Comparison of ENCODE assay signal across 11 mouse cellular contexts in the genomic region with DNA sequence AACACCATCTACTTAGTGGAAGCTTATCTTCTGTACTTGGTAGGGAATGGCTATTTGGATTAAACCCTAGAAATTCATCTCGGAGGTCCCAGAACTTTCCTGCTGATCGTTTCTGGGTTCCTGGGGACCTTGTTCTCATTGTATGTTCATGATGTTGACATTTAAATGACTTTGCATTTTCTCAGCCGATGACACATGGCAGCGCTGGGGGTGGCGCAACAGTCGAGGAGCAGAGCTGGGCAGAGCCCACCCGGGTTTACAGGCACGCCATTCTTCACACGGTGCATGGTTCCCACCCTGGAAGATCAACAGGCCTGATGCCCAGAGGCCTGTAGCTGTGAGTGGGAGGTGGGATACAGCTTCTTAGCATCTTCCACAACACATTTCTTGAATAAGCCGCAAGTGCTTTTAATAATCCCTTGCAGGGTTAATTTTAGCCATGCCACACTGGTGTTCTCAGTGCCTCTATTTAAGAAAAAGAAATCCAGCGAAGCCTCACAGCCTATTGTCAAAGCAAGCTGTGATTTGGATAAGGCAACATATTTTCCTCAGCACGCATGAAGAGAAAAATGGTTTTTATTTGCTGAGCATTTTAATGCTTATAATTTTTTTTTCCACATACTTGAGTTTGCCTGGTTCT. TPM values are rescaled to one million over a fixed set of nuclear protein-coding genes. Genes with fewer than 3 reads are reported as not detected.
DNase-seq lines count a peak whose midpoint lies in the region; ATAC-seq lines count a peak whose summit lies in the region.
"Had no signal": no experiment of that assay in that cellular context is flagged by ENCODE, and none has a peak within 500 bp of the region (broad histone marks: within the 10 kb centered on the region; RNA-seq: fewer than 3 reads in every experiment).

No protein-coding gene starts in this region.

- DNase-seq in heart, embryonic 10.5 days (ENCODE audit: low spot score), result no peak
- no peak for DNase-seq in lung, postnatal 25 days (ENCODE audit: low spot score)
- no peak for DNase-seq in adrenal gland, postnatal 10 days
- no peak for DNase-seq in kidney, adult 11 months
- DNase-seq: kidney, postnatal 36 days had no signal

- no peak overlapping the region for H3K9ac ChIP-seq in heart, embryonic 16.5 days (ENCODE audit: low read length)
- H3K9ac ChIP-seq in lung, embryonic 16.5 days (ENCODE audit: low read length), result no peak overlapping the region
- no peak overlapping the region for H3K9ac ChIP-seq in stomach, embryonic 14.5 days (replicated peaks; ENCODE audit: low read depth, low read length)
- H3K9ac ChIP-seq: midbrain, embryonic 12.5 days had no signal

- no peaks in the 10 kb centered on the region for H3K27me3 ChIP-seq in heart, embryonic 16.5 days (ENCODE audit: control insufficient read depth, insufficient read depth, low read length)
- H3K27me3 ChIP-seq in heart, embryonic 10.5 days (ENCODE audit: insufficient read depth, poor library complexity, severe bottlenecking), result no peaks in the 10 kb centered on the region
- H3K27me3 ChIP-seq in lung, embryonic 16.5 days (ENCODE audit: control insufficient read depth, insufficient read depth, low read depth, low read length), result no peaks in the 10 kb centered on the region
- H3K27me3 ChIP-seq in stomach, embryonic 14.5 days (ENCODE audit: control insufficient read depth, insufficient read depth, low read length), result no peaks in the 10 kb centered on the region
- H3K27me3 ChIP-seq: midbrain, embryonic 12.5 days had no signal

- no peak overlapping the region for H3K4me2 ChIP-seq in heart, embryonic 16.5 days (ENCODE audit: low read depth, low read length)
- H3K4me2 ChIP-seq in lung, embryonic 16.5 days (ENCODE audit: low read depth, low read length), result no peak overlapping the region
- no peak overlapping the region for H3K4me2 ChIP-seq in stomach, embryonic 14.5 days (replicated peaks; ENCODE audit: low read depth, low read length)
- H3K4me2 ChIP-seq: midbrain, embryonic 12.5 days had no signal

- no peaks in the 10 kb centered on the region for H3K9me3 ChIP-seq in heart, embryonic 16.5 days (replicated peaks; ENCODE audit: control insufficient read depth, low read length)
- no peaks in the 10 kb centered on the region for H3K9me3 ChIP-seq in heart, embryonic 10.5 days
- H3K9me3 ChIP-seq in lung, embryonic 16.5 days (ENCODE audit: control insufficient read depth, low read length), result no peaks in the 10 kb centered on the region
- H3K9me3 ChIP-seq in stomach, embryonic 14.5 days (ENCODE audit: control insufficient read depth, low read depth, low read length), result no peaks in the 10 kb centered on the region
- H3K9me3 ChIP-seq: midbrain, embryonic 12.5 days had no signal

- no peak overlapping the region for H3K4me3 ChIP-seq in heart, embryonic 16.5 days (ENCODE audit: low read length)
- H3K4me3 ChIP-seq in heart, embryonic 10.5 days, result no peak overlapping the region
- no peak overlapping the region for H3K4me3 ChIP-seq in lung, embryonic 16.5 days (ENCODE audit: low read length)
- H3K4me3 ChIP-seq in stomach, embryonic 14.5 days (ENCODE audit: low read depth, low read length), result no peak overlapping the region
- H3K4me3 ChIP-seq: midbrain, embryonic 12.5 days had no signal

- WGBS in heart, embryonic 16.5 days, result 63% methylated on average over 12 of the region's 12 CpGs
- 86% methylated on average over 12 of the region's 12 CpGs for WGBS in heart, embryonic 10.5 days
- WGBS in lung, embryonic 16.5 days, result 65% methylated on average over 12 of the region's 12 CpGs
- WGBS in stomach, embryonic 14.5 days, result 76% methylated on average over 12 of the region's 12 CpGs

- ATAC-seq in heart, embryonic 16.5 days (replicated peaks; ENCODE audit: extremely low read depth, insufficient read depth, low FRiP score), result no peak
- no peak for ATAC-seq in lung, embryonic 16.5 days (ENCODE audit: low read depth)
- ATAC-seq in granulocyte monocyte progenitor cell, adult 5-6 weeks (replicated peaks; ENCODE audit: poor library complexity, severe bottlenecking), result peak; percentile 70
- no peak for ATAC-seq in stomach, embryonic 14.5 days (ENCODE audit: insufficient number of reproducible peaks, insufficient read depth, low FRiP score, low read depth)
- ATAC-seq: activated CD4-positive, CD25-positive, alpha-beta regulatory T cell, adult 4 months had no signal

- H3K4me1 ChIP-seq in heart, embryonic 16.5 days (ENCODE audit: control insufficient read depth, insufficient read depth, low read length), result peaks cover 43% of the 10 kb centered on the region
- peaks cover 40% of the 10 kb centered on the region for H3K4me1 ChIP-seq in heart, embryonic 10.5 days
- peaks cover 30% of the 10 kb centered on the region for H3K4me1 ChIP-seq in lung, embryonic 16.5 days (replicated peaks; ENCODE audit: control insufficient read depth, insufficient read depth, low read length)
- peaks cover 23% of the 10 kb centered on the region for H3K4me1 ChIP-seq in stomach, embryonic 14.5 days (ENCODE audit: control insufficient read depth, insufficient read depth, low read length)

- H3K27ac ChIP-seq in heart, embryonic 16.5 days (ENCODE audit: low read length), result peak overlapping the region; percentile 68
- no peak overlapping the region for H3K27ac ChIP-seq in heart, embryonic 10.5 days
- peak overlapping the region; percentile 26; the same call in 1 of the 2 replicates for H3K27ac ChIP-seq in lung, embryonic 16.5 days (ENCODE audit: low read length)
- H3K27ac ChIP-seq in stomach, embryonic 14.5 days (ENCODE audit: low read length), result peak overlapping the region; percentile 78
- H3K27ac ChIP-seq: midbrain, embryonic 12.5 days had no signal

- H3K36me3 ChIP-seq in heart, embryonic 16.5 days (ENCODE audit: control insufficient read depth, insufficient read depth), result peaks cover 8% of the 10 kb centered on the region; the same call in 1 of the 2 replicates
- H3K36me3 ChIP-seq in heart, embryonic 10.5 days, result peaks cover 24% of the 10 kb centered on the region
- H3K36me3 ChIP-seq in lung, embryonic 16.5 days (ENCODE audit: control insufficient read depth, insufficient read depth, low read length), result peaks cover 18% of the 10 kb centered on the region
- H3K36me3 ChIP-seq in stomach, embryonic 14.5 days (ENCODE audit: control insufficient read depth, insufficient read depth, low read length), result peaks cover 20% of the 10 kb centered on the region

RNA-seq across cellular contexts. Expression of a gene that starts 54.6 kb away (rescaled TPM):
- 10.5 and 13.6 TPM in 2 replicates for polyA plus RNA-seq in heart, embryonic 16.5 days (2015; fragmentation: Nextera tagmentation; extraction: Ambion mirVana)
- 11.2 and 16.8 TPM in 2 replicates for polyA plus RNA-seq in heart, embryonic 10.5 days (2016; fragmentation: Nextera tagmentation; extraction: Ambion mirVana)
- polyA plus RNA-seq in lung, embryonic 16.5 days (2015; fragmentation: Nextera tagmentation; extraction: Ambion mirVana), result 34.1 and 35.7 TPM in 2 replicates
- 27.9 TPM in 2 replicates for total RNA-seq in granulocyte monocyte progenitor cell, adult 5-6 weeks (2014; fragmentation: Nextera tagmentation)
- total RNA-seq in granulocyte monocyte progenitor cell, adult 5-6 weeks (2017), result 23.1 and 31.3 TPM in 2 replicates
- polyA plus RNA-seq in stomach, embryonic 14.5 days (2014; fragmentation: Nextera tagmentation; extraction: Ambion mirVana), result 36.2 and 38.3 TPM in 2 replicates
- 10 to 100 TPM; 37.0 to 48.5 TPM for total RNA-seq in adrenal gland, postnatal 10 days (2021)
